Mouse (Mus musculus) stomach, embryonic 15.5 days (tissue): ENCODE results near the gene Aph1a. TPM values are rescaled to one million over a fixed set of nuclear protein-coding genes. Genes with fewer than 3 reads are reported as not detected.
"Not testable (repeated sequence)": the region's sequence is repeated elsewhere in the genome, so short reads cannot be mapped to it uniquely, and the experiment has no call there.

Experiments used
- ATAC-seq: fragments of 200-750 bp; cut with Nextera tagmentation; 2 replicates; pipeline ENCODE4 v1.8.0; 2017; ENCODE audit warnings: low read depth, moderate number of reproducible peaks, moderate TSS enrichment; ENCODE audit not compliant: insufficient read depth, low FRiP score
- H3K27ac ChIP-seq: fragments of 300-500 bp; sonication (generic); 2 replicates; pipeline ENCODE4 v1.5.1; 2015; ENCODE audit warnings: mild to moderate bottlenecking, inconsistent platforms
- H3K27me3 ChIP-seq: fragments of 300-500 bp; sonication (generic); replicated peaks from 2 replicates; pipeline ENCODE4 v1.6.1; 2015; ENCODE audit warnings: inconsistent platforms
- H3K36me3 ChIP-seq: fragments of 300-500 bp; sonication (generic); 2 replicates; pipeline ENCODE4 v1.6.1; 2015; ENCODE audit warnings: inconsistent platforms
- H3K4me1 ChIP-seq: fragments of 300-500 bp; sonication (generic); 2 replicates; pipeline ENCODE4 v1.6.1; 2015; ENCODE audit warnings: inconsistent platforms
- H3K4me2 ChIP-seq: fragments of 300-500 bp; sonication (generic); 2 replicates; pipeline ENCODE4 v1.6.1; 2015; ENCODE audit warnings: mild to moderate bottlenecking, inconsistent platforms
- H3K4me3 ChIP-seq: fragments of 300-500 bp; sonication (generic); replicated peaks from 2 replicates; pipeline ENCODE4 v1.5.1; 2015; ENCODE audit warnings: inconsistent platforms
- H3K9ac ChIP-seq: fragments of 300-500 bp; sonication (generic); 2 replicates; pipeline ENCODE4 v1.6.1; 2015; ENCODE audit warnings: inconsistent platforms
- H3K9me3 ChIP-seq: fragments of 300-500 bp; sonication (generic); 2 replicates; pipeline ENCODE4 v1.6.1; 2016; ENCODE audit warnings: inconsistent platforms
- WGBS: fragments of 180-500 bp; shearing (Covaris S2); methylation state at CpG from one replicate; pipeline ENCODE4 v1.1.7; 2015; 5-methylcytosine and 5-hydroxymethylcytosine counted together
- polyA plus RNA-seq: library from polyadenylated mRNA; unstranded; fragments of >200 nt; fragmentation: Nextera tagmentation; extraction: Ambion mirVana; gene quantifications from 2 replicates; pipeline ENCODE4 v1.2.1, GENCODE M21; 2015

Aph1a gene
- polyA plus RNA-seq, 1 experiment from 2014 or later, result 36.8 TPM

DNA sequence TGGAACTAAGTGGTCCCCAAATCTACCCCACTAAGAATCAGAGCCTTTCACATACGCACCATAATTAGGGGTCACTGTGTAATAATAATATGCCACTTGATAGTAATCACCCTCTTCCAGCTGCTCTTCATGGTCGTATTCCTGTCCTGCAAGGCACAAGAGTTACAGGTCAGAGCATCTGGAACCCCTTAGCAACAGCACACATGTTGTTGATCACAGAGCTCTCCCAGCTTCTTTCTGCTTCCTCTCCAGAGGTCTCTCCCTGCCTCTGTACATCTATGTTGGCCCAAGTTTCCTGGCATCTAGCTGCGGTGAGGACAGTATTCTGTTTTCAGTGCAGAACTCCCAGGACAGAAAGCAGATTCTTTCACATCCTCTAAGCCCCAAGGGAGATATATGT lies 4.1 kb upstream of the Aph1a start:
- Histone ChIP-seq H3K9me3 (no peaks in the 10 kb centered on the region), H3K27me3 (no peaks in the 10 kb centered on the region), H3K4me3 (no peak overlapping the region), H3K4me1 (peaks cover 22% of the 10 kb centered on the region), H3K27ac (no peak overlapping the region), H3K9ac (no peak overlapping the region), H3K4me2 (no peak overlapping the region), H3K36me3 (no peaks in the 10 kb centered on the region)
- ATAC-seq, result no peak
- 78% methylated on average over 3 of the region's 3 CpGs for WGBS

DNA sequence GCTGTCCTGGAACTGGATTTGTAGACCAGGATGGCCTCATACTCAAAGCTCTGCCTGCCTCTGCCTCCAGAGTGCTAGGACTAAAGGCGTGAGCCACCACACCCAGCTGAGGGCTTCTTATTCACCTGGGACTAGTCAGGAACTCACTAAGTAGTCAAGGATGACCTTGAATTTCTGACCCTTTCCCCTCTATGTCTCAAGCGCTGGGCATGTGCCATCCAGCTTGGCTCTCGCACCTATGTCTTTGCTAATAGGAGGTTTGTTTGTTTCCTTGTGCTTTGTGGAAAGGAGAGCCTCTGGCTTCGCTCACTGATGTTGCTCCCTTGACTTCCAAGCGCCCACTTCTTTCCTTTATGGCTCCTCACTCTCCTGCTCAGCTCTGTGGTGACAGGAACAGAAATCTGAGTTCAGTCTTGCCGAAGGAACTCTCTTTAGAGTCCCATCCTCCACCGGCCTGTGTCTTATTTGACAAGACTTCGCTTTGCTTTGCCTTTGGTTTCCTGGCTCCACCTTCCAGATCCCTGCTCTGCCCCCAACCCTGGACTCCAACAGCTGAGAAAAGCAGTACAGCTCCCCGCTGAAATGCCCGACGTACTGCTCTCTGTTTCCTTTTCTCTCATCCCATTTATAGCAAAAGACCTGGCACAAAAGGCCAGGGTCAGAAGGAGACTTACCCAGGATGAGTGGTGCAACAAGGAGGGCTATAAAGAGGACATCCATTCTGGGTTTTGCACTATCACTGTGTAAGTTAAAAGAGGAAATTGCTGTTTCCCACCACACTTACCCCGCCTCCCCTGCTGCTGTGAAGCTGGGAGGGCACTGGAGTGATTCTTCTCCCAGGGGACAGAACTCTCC lies 2.3 kb upstream of the Aph1a start, which contains the start of gene BC028528:
BC028528 (minus strand) TSS at position 795 of the 855 bp plus-strand sequence.
- no peak for ATAC-seq

DNA sequence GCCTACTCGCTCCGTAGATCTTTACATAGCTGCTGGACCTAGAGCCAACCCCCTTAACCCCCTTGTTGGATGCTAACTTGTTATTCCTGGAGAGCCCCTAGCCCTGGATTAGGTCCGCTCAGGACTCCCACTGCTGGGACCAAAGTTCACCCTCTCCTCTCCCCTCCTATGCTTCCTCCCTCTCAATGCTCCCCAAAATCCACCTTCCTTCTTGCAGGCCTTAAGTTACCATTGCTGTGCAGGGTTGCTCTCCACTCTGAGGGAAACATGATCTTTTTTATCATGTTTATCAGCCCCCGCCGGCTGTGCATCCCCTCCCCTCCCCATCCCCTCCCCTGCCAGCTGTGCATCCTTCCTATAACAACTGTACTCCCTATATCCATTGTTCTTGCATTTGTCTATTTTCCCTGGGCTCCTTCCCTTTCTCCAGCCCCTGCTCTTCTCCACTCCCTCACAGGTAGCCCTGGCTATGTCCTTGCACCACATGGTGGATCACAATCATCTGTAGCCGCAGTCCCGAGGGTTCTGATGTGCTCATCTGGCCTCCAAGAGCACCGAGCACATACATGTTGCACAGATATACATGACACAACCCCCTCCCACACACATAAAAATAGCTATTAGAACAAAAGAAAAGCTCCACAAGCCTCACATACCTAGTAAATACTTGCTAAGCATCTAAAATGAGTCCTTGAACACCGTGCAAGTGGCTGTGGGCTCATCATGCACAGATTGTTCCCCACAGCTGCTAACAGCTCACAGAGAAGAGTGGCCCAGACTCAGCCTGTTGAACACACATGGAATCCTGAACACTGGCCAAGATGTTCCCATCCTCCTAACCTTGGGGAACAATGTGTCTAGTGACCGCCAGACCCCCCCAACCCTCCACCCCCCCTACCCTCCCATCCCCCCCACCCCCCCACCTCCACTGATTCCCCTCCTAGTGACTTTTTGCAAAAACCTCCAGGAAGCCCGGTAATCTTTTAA lies 1.4 kb upstream of the Aph1a start:
- Histone ChIP-seq H3K4me2 (peak overlapping the region; percentile 50), H3K36me3 (no peaks in the 10 kb centered on the region), H3K9me3 (no peaks in the 10 kb centered on the region), H3K27me3 (no peaks in the 10 kb centered on the region), H3K9ac (no peak overlapping the region), H3K27ac (peak overlapping the region; percentile 86), H3K4me1 (peaks cover 22% of the 10 kb centered on the region), H3K4me3 (peak overlapping the region; percentile 35)
- WGBS, result 32% methylated on average over 11 of the region's 11 CpGs
- ATAC-seq, result no peak

More for the DNA sequence above, 2.3 kb upstream of the Aph1a start, which contains the start of gene BC028528:
- Histone ChIP-seq H3K4me3 (peak within 1 kb of the TSS; percentile 35), H3K27ac (peak within 1 kb of the TSS; percentile 86), H3K27me3 (no peaks in the 10 kb centered on the region), H3K36me3 (no peaks in the 10 kb centered on the region), H3K4me1 (peaks cover 22% of the 10 kb centered on the region), H3K9ac (peak within 1 kb of the TSS; percentile 14; the same call in 1 of the 2 replicates), H3K4me2 (peak within 1 kb of the TSS; percentile 50), H3K9me3 (no peaks in the 10 kb centered on the region)
- WGBS, result 17% methylated on average over 12 of the region's 12 CpGs

DNA sequence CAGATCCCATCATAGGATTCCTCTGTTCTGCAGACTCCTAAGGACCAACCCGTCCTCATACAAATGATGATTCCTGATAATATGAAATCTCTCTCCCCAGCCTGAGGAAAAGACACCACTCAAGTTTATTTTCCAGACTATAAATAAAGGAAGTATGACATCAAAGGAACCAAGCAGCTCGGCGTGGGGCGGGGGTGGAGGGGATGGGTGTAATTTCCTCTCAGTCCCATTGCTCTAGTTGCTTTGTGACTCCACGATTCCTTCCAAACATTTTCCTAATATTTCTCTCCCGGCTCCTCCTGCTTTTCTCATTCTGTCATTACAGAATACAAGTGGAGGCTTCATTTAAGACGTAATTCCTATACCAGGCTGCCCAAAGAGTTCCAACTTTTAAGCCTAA lies 643 bp upstream of the Aph1a start:
- H3K9me3 ChIP-seq, result no peaks in the 10 kb centered on the region
- peak overlapping the region; percentile 83 for H3K27ac ChIP-seq
- WGBS, result 17% methylated on average over 7 of the region's 7 CpGs
- peak overlapping the region; percentile 61 for H3K4me2 ChIP-seq
- H3K27me3 ChIP-seq, result no peaks in the 10 kb centered on the region
- no peak for ATAC-seq
- no peak overlapping the region for H3K9ac ChIP-seq
- H3K4me3 ChIP-seq, result peak overlapping the region; percentile 65
- H3K36me3 ChIP-seq, result no peaks in the 10 kb centered on the region
- H3K4me1 ChIP-seq, result peaks cover 22% of the 10 kb centered on the region

DNA sequence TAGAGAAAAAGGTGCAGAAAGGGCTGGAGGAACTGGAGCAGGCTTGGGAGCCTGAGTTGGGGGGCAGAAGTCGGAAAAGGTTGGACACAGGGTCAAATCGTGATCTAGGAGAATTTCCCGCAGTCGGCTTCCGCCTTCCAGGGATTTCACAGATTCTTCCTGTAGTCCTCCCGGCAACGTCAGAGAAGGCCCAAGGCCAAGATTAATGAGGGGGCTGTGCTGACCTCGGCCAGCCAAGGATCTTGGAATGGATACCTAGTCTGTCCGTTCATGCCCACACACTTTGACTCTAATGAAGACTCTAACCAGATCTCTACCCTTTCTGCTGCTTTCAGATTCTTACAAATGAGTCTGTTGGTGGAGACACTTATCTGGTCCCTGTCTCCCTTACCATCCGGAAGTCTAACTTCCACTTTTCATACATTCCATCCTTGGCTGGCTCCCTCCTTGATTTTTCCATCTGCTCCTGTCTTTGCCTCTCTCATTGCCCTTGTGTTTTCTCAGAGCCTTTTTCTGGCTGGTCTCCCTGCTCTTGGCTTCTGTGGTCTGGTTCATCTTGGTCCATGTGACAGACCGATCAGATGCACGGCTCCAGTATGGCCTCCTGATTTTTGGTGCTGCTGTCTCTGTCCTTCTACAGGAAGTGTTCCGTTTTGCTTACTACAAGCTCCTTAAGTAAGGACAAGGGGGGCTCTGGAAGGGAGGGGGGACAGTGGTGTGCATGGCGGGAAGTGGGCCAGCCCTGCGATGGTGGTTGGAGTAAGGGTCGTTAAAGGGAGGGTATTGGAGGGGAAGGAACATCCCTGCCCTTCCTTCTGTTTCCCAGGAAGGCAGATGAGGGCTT lies 770 bp downstream of the Aph1a start:
- Histone ChIP-seq H3K4me1 (peaks cover 22% of the 10 kb centered on the region), H3K27me3 (no peaks in the 10 kb centered on the region), H3K4me2 (peak overlapping the region; percentile 62), H3K4me3 (peak overlapping the region; percentile 65), H3K9ac (peak overlapping the region; percentile 78), H3K9me3 (no peaks in the 10 kb centered on the region), H3K27ac (peak overlapping the region; percentile 82), H3K36me3 (no peaks in the 10 kb centered on the region)
- 5% methylated on average over 16 of the region's 16 CpGs for WGBS
- no peak for ATAC-seq

DNA sequence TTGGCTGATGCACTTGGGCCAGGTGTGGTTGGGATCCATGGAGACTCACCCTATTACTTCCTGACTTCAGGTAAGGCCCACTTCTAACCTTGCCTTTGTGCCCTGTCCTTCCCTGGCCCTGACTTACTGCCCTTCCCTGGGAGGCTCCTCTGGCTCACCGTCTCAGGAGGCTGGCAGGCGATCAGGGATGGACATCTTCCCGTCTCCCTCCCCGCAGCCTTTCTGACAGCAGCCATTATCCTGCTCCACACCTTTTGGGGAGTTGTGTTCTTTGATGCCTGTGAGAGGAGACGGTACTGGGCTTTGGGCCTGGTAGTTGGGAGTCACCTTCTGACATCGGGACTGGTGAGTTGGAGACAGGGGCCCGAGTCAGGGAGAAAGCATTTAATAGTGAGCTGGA lies 1.7 kb downstream of the Aph1a start:
- peaks cover 19% of the 10 kb centered on the region for H3K4me1 ChIP-seq
- not testable (repeated sequence) for H3K4me3 ChIP-seq, H3K36me3 ChIP-seq, H3K27me3 ChIP-seq, H3K9ac ChIP-seq, H3K27ac ChIP-seq, H3K9me3 ChIP-seq, H3K4me2 ChIP-seq, ATAC-seq
- WGBS, result 82% methylated on average over 7 of the region's 7 CpGs

DNA sequence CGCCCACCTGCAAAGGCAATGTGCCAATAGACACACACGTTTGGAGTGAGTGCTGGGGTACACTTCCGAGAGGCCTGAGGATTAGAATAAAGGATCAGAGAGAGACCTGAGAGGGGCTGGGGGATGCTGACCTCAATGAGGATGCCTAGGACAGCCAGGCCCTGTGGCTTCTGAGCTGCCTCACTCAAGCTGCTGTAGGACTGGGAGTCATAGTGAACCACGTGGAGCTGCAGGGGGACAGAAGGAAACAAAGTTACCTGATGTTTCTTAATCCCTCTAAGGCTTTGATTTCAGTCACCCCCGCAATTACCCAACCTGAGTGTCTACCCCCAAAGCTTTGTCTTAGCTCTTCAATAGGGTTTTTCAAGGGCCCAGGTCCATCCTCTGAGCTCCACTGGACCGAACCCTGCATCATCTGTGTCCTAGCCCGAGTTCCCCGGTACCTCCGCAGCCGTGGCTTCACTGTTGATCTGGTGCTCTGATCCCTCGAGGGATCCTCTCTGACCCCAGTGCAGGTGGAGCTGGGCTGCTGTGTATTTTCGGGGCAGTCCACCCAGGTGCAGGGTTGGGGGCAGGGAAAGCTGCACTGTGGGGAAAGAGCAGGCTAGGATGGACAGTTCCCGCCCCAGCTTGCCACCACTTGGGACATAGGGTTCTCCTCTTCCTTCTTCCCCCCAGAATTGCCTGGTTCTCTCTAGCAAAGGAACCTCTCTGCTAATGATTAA lies 6.2 kb downstream of the Aph1a start:
- no peak overlapping the region for H3K9ac ChIP-seq
- H3K36me3 ChIP-seq, result no peaks in the 10 kb centered on the region
- H3K27ac ChIP-seq, result no peak overlapping the region
- H3K4me1 ChIP-seq, result peaks cover 5% of the 10 kb centered on the region
- H3K4me2 ChIP-seq, result no peak overlapping the region
- ATAC-seq, result no peak
- WGBS, result 73% methylated on average over 13 of the region's 13 CpGs
- H3K9me3 ChIP-seq, result no peaks in the 10 kb centered on the region
- no peaks in the 10 kb centered on the region for H3K27me3 ChIP-seq
- H3K4me3 ChIP-seq, result no peak overlapping the region

DNA sequence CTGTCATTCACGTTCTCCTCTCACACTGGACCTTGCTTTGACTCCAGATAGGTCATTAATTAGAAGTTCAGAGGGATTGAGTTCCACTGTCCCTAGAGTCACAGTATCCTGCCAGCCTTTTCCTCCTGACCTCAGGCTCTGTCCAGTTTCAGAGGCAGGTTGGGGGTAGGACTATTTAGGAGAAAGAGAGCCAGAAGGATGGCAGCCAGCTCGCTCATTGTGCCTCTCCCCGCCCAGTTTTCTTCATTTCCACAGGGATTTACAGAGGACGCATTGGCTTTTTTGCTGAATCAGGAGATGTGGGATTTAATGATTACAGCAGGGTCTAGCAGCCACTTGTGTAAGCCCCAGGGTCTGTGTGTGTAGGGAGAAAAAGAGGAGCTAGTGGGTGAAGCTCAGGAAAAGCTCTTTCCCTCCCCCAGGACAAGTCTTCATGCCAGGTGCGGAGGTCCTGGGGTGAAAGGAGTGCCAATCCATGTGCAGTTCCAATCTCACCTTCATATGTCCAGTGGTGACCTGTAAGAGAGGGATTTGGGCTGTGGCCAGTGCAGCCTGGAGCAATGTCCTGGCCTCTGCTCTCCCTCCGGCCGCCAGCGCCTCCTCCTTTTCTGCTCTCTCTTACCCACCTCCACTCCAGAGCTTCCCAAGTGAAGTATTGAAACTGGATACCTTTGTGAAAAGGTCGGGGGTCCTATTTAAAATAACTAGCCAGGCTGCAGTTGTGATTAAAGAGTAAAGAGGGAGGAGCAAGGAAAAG lies 8.0 kb downstream of the Aph1a start:
- ATAC-seq, result no peak
- Histone ChIP-seq H3K4me2 (no peak overlapping the region), H3K27ac (no peak overlapping the region), H3K4me1 (peaks cover 18% of the 10 kb centered on the region), H3K36me3 (no peaks in the 10 kb centered on the region), H3K9ac (no peak overlapping the region), H3K27me3 (peaks cover 5% of the 10 kb centered on the region; the same call in 1 of the 2 replicates), H3K4me3 (no peak overlapping the region), H3K9me3 (no peaks in the 10 kb centered on the region)
- WGBS, result 58% methylated on average over 9 of the region's 9 CpGs

DNA sequence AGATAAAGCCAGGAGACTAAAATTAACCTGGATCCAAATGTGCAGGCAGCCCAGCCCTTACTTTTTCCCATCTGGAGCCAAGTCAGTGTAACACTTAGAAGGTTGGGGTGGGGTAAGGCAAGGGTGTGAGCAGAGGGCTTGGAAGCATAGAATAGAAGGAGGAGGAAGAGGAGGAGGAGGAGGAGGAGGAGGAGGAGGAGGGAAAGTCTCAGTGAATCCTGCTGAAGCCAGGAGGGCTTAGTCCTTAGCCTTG lies 8.5 kb downstream of the Aph1a start:
- Histone ChIP-seq H3K27ac (no peak overlapping the region), H3K27me3 (peaks cover 5% of the 10 kb centered on the region; the same call in 1 of the 2 replicates), H3K4me1 (peaks cover 21% of the 10 kb centered on the region), H3K9ac (no peak overlapping the region), H3K4me3 (no peak overlapping the region), H3K36me3 (no peaks in the 10 kb centered on the region), H3K4me2 (no peak overlapping the region), H3K9me3 (no peaks in the 10 kb centered on the region)
- no peak for ATAC-seq

DNA sequence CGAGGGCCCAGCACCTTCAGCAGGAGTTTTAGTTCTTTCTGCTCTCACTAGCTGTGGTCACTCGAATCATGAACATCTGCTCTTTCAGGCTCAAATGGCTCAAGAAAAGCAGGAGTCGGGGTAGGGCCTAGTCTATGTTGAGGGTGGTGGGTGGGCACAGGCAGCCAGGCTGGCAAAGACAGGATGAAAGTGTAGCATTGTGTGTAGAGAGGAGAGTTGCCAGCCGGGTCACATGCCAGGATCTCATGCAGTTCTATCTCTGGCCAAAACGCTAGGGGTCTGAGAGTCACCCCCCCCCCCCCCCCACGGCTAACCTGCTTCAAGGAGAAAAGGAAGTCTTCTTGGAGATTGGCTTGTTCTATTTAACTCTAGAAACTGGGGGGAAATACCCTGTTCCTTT lies 8.9 kb downstream of the Aph1a start:
- H3K9ac ChIP-seq, result no peak overlapping the region
- 32% methylated on average over 6 of the region's 6 CpGs for WGBS
- no peak overlapping the region for H3K4me3 ChIP-seq
- H3K4me2 ChIP-seq, result no peak overlapping the region
- H3K36me3 ChIP-seq, result no peaks in the 10 kb centered on the region
- no peak overlapping the region for H3K27ac ChIP-seq
- peaks cover 5% of the 10 kb centered on the region; the same call in 1 of the 2 replicates for H3K27me3 ChIP-seq
- ATAC-seq, result no peak
- H3K9me3 ChIP-seq, result no peaks in the 10 kb centered on the region
- peaks cover 21% of the 10 kb centered on the region for H3K4me1 ChIP-seq
